Mouse (Mus musculus) right cerebral cortex, postnatal 4 days (tissue): Measurements from ENCODE around the gene Nuf2.
A peak's percentile ranks its signal among the peaks of the same experiment; 100 is the strongest.

Experiments used
- DNase-seq: peaks from one replicate; pipeline ENCODE4 v3.0.0-alpha.2; 2022

The Nuf2 gene

GRCm38 (mm10) chr1:169462386-169463115 lies 68.7 kb downstream of the Nuf2 start:
- DNase-seq: peak; percentile 64

- peak; percentile 63 for DNase-seq
These were observed 72.0 kb downstream of the Nuf2 start for GRCm38 (mm10) chr1:169459071-169459782.
